Mouse (Mus musculus) right cerebral cortex, adult 18-20 months (tissue): ENCODE measurements at regions not wholly inside any gene's neighbourhood (a gene's known extent, or its start where the extent isn't known, plus 50 kb on each side); places are given as distances from the start of the nearest gene placed in this dataset.
"Not testable (repeated sequence)": the region's sequence is repeated elsewhere in the genome, so short reads cannot be mapped to it uniquely, and the experiment has no call there.

Source experiments
- DNase-seq: peaks from one replicate; pipeline ENCODE4 v3.0.0; 2022; ENCODE audit warnings: mixed read lengths

- peak; percentile 19 for DNase-seq
These were observed 682.1 kb upstream of the Grid2 start for GRCm38 (mm10) chr6:62573611-62574010.

- peak; percentile 5 for DNase-seq
These were observed 679.5 kb upstream of the Grid2 start for GRCm38 (mm10) chr6:62576200-62576599.

GRCm38 (mm10) chr6:62620543-62620942 lies 635.1 kb upstream of the Grid2 start:
- DNase-seq: no peak

- not testable (repeated sequence) for DNase-seq
These were observed 587.6 kb upstream of the Grid2 start for GRCm38 (mm10) chr6:62668123-62668522.

- DNase-seq: no peak
These were observed 537.3 kb upstream of the Grid2 start for GRCm38 (mm10) chr6:62718389-62718788.

- no peak for DNase-seq
These were observed 536.0 kb upstream of the Grid2 start for GRCm38 (mm10) chr6:62719541-62720155.
